Mouse (Mus musculus) liver, adult 2 months (tissue): Measurements from ENCODE around the gene Smad3.

Experiments used
- CTCF ChIP-seq: fragments of 200-500 bp; IDR thresholded peaks from 2 replicates; pipeline ENCODE4 v1.5.1; 2011; ENCODE audit warnings: low read depth, low read length, control low read depth
- POLR2A ChIP-seq: fragments of 200-500 bp; IDR thresholded peaks from 2 replicates; pipeline ENCODE4 v1.6.1; 2011; ENCODE audit warnings: low read length, control low read depth; ENCODE audit not compliant: insufficient read depth; ENCODE audit errors: extremely low read depth

GRCm38 (mm10) chr9:63673494-63673805 lies 84.3 kb downstream of the Smad3 start:
- TF ChIP-seq CTCF = no peak
- no peak for TF ChIP-seq POLR2A
